Mouse (Mus musculus) brain, embryonic 14.5 days (tissue): Measurements from ENCODE around the gene Efcab9.

Source experiments
- CTCF ChIP-seq: fragments of 200-500 bp; IDR thresholded peaks from 2 replicates; pipeline ENCODE4 v1.5.1; 2012; ENCODE audit warnings: inconsistent platforms, mild to moderate bottlenecking, moderate library complexity, borderline replicate concordance; ENCODE audit not compliant: insufficient read depth, insufficient read length; ENCODE audit errors: extremely low read depth
- POLR2A ChIP-seq: fragments of 200-500 bp; IDR thresholded peaks from 2 replicates; pipeline ENCODE4 v1.6.1; 2012; ENCODE audit warnings: mild to moderate bottlenecking, inconsistent platforms, borderline replicate concordance; ENCODE audit not compliant: poor library complexity, insufficient read depth, insufficient read length, severe bottlenecking; ENCODE audit errors: extremely low read depth

- TF ChIP-seq CTCF (no peak), POLR2A (no peak)
These were observed 29.8 kb upstream of the Efcab9 start for GRCm38 (mm10) chr11:32561465-32562355.
